In genomic region chr2:141844408-141845175, GRCm38 (mm10) we compare ENCODE assay signal across 13 mouse cellular contexts.
DNase-seq lines count a peak whose midpoint lies in the region; ATAC-seq and TF ChIP-seq lines count a peak whose summit lies in the region.
"Had no signal": no experiment of that assay in that cellular context is flagged by ENCODE, and none has a peak within 500 bp of the region (broad histone marks: within the 10 kb centered on the region; RNA-seq: fewer than 3 reads in every experiment).

No protein-coding gene starts in this region.

- H3K4me2 ChIP-seq in forebrain, embryonic 16.5 days (ENCODE audit: low read length), result no peak overlapping the region
- no peak overlapping the region for H3K4me2 ChIP-seq in stomach, postnatal 0 days (replicated peaks; ENCODE audit: low read depth)
- H3K4me2 ChIP-seq in heart, embryonic 12.5 days, result no peak overlapping the region

- no peaks in the 10 kb centered on the region for H3K36me3 ChIP-seq in forebrain, embryonic 16.5 days (ENCODE audit: control insufficient read depth, insufficient read depth)
- H3K36me3 ChIP-seq in stomach, postnatal 0 days (ENCODE audit: control insufficient read depth, insufficient read depth, low read length), result no peaks in the 10 kb centered on the region
- no peaks in the 10 kb centered on the region for H3K36me3 ChIP-seq in heart, embryonic 12.5 days
- H3K36me3 ChIP-seq: hindbrain, embryonic 10.5 days had no signal

- H3K9ac ChIP-seq in forebrain, embryonic 16.5 days (replicated peaks; ENCODE audit: low read depth, low read length), result no peak overlapping the region
- no peak overlapping the region for H3K9ac ChIP-seq in stomach, postnatal 0 days (ENCODE audit: low read length)
- H3K9ac ChIP-seq in heart, embryonic 12.5 days, result no peak overlapping the region

- no peak for DNase-seq in cerebellum, postnatal 4 days (ENCODE audit: low spot score in 2 of 2)
- DNase-seq in layer of hippocampus, postnatal 14 days (ENCODE audit: low spot score in 2 of 2), result peak; percentile 41 to 71
- peak; percentile 25 for DNase-seq in right cerebral cortex, postnatal 25 days
- no peak for DNase-seq in stomach, postnatal 0 days (ENCODE audit: low spot score)
- DNase-seq in thymus, postnatal 0 days (ENCODE audit: low spot score), result no peak
- DNase-seq: heart, adult 11 months; kidney, adult 2 months; liver had no signal

- no peak for TF ChIP-seq EP300 in stomach, postnatal 0 days (optimal IDR thresholded peaks at IDR 0.05)

- H3K9me3 ChIP-seq in forebrain, embryonic 16.5 days (ENCODE audit: control insufficient read depth, low read length), result no peaks in the 10 kb centered on the region
- H3K9me3 ChIP-seq in stomach, postnatal 0 days (ENCODE audit: control insufficient read depth, low read length), result no peaks in the 10 kb centered on the region
- no peaks in the 10 kb centered on the region for H3K9me3 ChIP-seq in heart, embryonic 12.5 days (replicated peaks)
- H3K9me3 ChIP-seq: hindbrain, embryonic 10.5 days had no signal

- H3K27ac ChIP-seq in forebrain, embryonic 16.5 days (ENCODE audit: low read length), result no peak overlapping the region
- no peak overlapping the region for H3K27ac ChIP-seq in stomach, postnatal 0 days (replicated peaks)
- no peak overlapping the region for H3K27ac ChIP-seq in heart, embryonic 12.5 days (ENCODE audit: poor library complexity, severe bottlenecking)
- H3K27ac ChIP-seq: hindbrain, embryonic 10.5 days; macrophage had no signal

- no peak overlapping the region for H3K4me3 ChIP-seq in forebrain, embryonic 16.5 days (replicated peaks; ENCODE audit: low read length)
- H3K4me3 ChIP-seq in stomach, postnatal 0 days (ENCODE audit: low read depth, low read length), result no peak overlapping the region
- no peak overlapping the region for H3K4me3 ChIP-seq in heart, embryonic 12.5 days
- H3K4me3 ChIP-seq: hindbrain, embryonic 10.5 days had no signal

- TF ChIP-seq CTCF in stomach, postnatal 0 days (IDR thresholded peaks at IDR 0.05; ENCODE audit: low read depth), result no peak

- peak; percentile 93 for ATAC-seq in cerebellum, adult (ENCODE audit: insufficient number of reproducible peaks, low FRiP score, low TSS enrichment)
- ATAC-seq in forebrain, embryonic 16.5 days, result peak; percentile 78
- no peak for ATAC-seq in stomach, postnatal 0 days (ENCODE audit: low FRiP score, low TSS enrichment)
- no peak for ATAC-seq in heart, embryonic 12.5 days (ENCODE audit: insufficient number of reproducible peaks, low FRiP score)

- WGBS in forebrain, embryonic 16.5 days, result 56% methylated on average over 6 of the region's 6 CpGs
- 67% methylated on average over 6 of the region's 6 CpGs for WGBS in stomach, postnatal 0 days
- WGBS in heart, embryonic 12.5 days, result 66% methylated on average over 6 of the region's 6 CpGs

- H3K27me3 ChIP-seq in forebrain, embryonic 16.5 days (replicated peaks; ENCODE audit: control insufficient read depth, insufficient read depth, low read length), result no peaks in the 10 kb centered on the region
- no peaks in the 10 kb centered on the region for H3K27me3 ChIP-seq in stomach, postnatal 0 days (ENCODE audit: control insufficient read depth, insufficient read depth, low read length)
- no peaks in the 10 kb centered on the region for H3K27me3 ChIP-seq in heart, embryonic 12.5 days (replicated peaks)

- H3K4me1 ChIP-seq in forebrain, embryonic 16.5 days (replicated peaks; ENCODE audit: control insufficient read depth, insufficient read depth, low read length), result peaks cover 5% of the 10 kb centered on the region
- no peaks in the 10 kb centered on the region for H3K4me1 ChIP-seq in stomach, postnatal 0 days (replicated peaks; ENCODE audit: control insufficient read depth, insufficient read depth)
- H3K4me1 ChIP-seq in heart, embryonic 12.5 days (replicated peaks), result no peaks in the 10 kb centered on the region
- H3K4me1 ChIP-seq: hindbrain, embryonic 10.5 days had no signal

Comparison
In these comparisons a context has a peak if more than half of its experiments do, and no peak if none do; other contexts are left out.
1. ATAC-seq: peak in cerebellum, adult (single experiment) and forebrain, embryonic 16.5 days (single experiment); none in stomach, postnatal 0 days (single experiment) and heart, embryonic 12.5 days (single experiment).
2. DNase-seq: peak in layer of hippocampus, postnatal 14 days (2 of 2) and right cerebral cortex, postnatal 25 days (single experiment); none in cerebellum, postnatal 4 days (0 of 2), stomach, postnatal 0 days (single experiment) and thymus, postnatal 0 days (single experiment).